ENCODE assay signal across 23 mouse cellular contexts in the genomic region with DNA sequence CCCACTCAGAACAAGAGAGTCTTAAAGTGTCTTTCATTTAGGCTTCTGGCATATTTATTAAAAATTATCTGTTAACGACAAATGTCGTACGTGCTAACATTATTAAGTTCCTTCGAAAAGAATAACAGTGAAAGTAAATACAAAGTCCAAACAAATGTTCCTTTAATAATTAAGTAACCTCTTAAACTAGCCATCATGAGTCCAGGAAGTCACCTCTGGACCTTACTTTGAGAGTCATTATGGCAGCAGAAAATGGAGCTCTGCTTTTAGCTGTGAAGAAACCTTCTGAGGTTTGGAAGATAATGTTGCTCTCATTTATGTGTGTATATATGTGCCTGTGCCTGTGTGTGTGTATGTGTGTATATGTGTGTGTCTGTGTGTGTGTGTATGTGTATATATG. TPM values are rescaled to one million over a fixed set of nuclear protein-coding genes. Genes with fewer than 3 reads are reported as not detected.
"Had no signal": no experiment of that assay in that cellular context is flagged by ENCODE, and none has a peak within 500 bp of the region (broad histone marks: within the 10 kb centered on the region; RNA-seq: fewer than 3 reads in every experiment).

No protein-coding gene starts in this region.

- H3K36me3 ChIP-seq: stomach, embryonic 15.5 days had no signal

- H3K4me2 ChIP-seq: neural tube, embryonic 13.5 days; neural tube, embryonic 15.5 days; stomach, embryonic 15.5 days had no signal

- H3K27me3 ChIP-seq: neural tube, embryonic 13.5 days; neural tube, embryonic 15.5 days; stomach, embryonic 15.5 days had no signal

- H3K9ac ChIP-seq: neural tube, embryonic 13.5 days; neural tube, embryonic 15.5 days; stomach, embryonic 15.5 days had no signal

- H3K9me3 ChIP-seq: neural tube, embryonic 13.5 days; neural tube, embryonic 15.5 days; stomach, embryonic 15.5 days had no signal

- DNase-seq: retina, postnatal 1 day; right cerebral cortex, adult 18-20 months; right cerebral cortex, postnatal 14 days; right cerebral cortex, postnatal 25 days; right cerebral cortex, postnatal 4 days; spleen, adult 18-20 months; thymus, adult 18-20 months; thymus, adult 2 months; thymus, postnatal 14 days; thymus, postnatal 25 days; thymus, postnatal 36 days; thymus, postnatal 4 days had no signal

- H3K4me1 ChIP-seq: neural tube, embryonic 13.5 days; neural tube, embryonic 15.5 days; stomach, embryonic 15.5 days had no signal

- H3K27ac ChIP-seq: neural tube, embryonic 13.5 days; neural tube, embryonic 15.5 days; stomach, embryonic 15.5 days; stomach, postnatal 0 days had no signal

- H3K4me3 ChIP-seq: neural tube, embryonic 13.5 days; neural tube, embryonic 15.5 days; stomach, embryonic 15.5 days had no signal

RNA-seq across cellular contexts. Expression of gene Pcare, which starts 51.2 kb away (rescaled TPM):
- polyA plus RNA-seq: neural tube, embryonic 13.5 days; neural tube, embryonic 14.5 days; neural tube, embryonic 15.5 days; small intestine, adult 2 months; spleen, adult 2 months; stomach, embryonic 14.5 days; stomach, embryonic 15.5 days; stomach, embryonic 16.5 days; stomach, postnatal 0 days; thymus, adult 2 months; thymus, postnatal 0 days; urinary bladder, adult 2 months had no signal
